Mouse (Mus musculus) adipocyte (in vitro differentiated cells): ENCODE results near the gene Notch2.

Source experiments
- DNase-seq: peaks from one replicate; pipeline ENCODE4 v3.0.0-alpha.2; 2016; ENCODE audit warnings: low spot score

Gene Notch2

DNA sequence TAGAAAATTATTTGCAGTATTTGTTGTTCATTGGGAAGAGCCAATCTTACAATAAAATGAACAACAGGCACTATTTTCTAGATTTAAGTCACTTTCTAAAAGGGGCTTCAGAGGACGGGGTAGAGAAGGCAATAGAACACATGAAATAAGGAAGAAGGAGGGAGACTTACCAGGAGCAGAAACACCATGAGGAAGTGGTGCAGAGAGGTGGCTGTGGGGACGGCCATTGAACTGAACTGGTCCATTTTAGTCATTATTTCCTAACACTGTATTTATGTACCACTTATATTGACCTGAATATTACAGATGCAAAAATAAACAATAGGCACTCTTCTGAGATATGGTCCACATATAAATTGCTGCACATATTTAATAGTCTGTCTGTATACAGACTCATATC is 143.7 kb downstream of the Notch2 start:
- DNase-seq: no peak

DNA sequence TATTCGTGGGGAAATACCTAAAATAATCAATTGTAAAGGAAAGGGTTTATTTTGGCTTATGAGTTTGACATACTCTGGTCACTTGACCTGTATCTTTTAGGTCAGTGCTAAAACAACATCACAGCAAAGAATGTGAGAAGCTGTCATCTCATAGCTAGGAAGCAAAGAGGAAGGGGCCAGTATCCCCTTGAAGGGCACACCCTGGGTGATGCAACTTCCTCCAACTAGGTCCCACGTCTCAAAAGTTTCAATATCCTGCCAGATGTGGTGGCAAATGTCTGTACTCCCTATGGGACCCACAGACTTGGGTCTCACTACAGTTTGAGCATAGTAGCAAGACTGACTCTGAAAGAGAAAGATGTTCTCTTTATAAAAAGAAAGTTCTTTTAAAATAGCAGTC is 144.3 kb downstream of the Notch2 start:
- DNase-seq: no peak

DNA sequence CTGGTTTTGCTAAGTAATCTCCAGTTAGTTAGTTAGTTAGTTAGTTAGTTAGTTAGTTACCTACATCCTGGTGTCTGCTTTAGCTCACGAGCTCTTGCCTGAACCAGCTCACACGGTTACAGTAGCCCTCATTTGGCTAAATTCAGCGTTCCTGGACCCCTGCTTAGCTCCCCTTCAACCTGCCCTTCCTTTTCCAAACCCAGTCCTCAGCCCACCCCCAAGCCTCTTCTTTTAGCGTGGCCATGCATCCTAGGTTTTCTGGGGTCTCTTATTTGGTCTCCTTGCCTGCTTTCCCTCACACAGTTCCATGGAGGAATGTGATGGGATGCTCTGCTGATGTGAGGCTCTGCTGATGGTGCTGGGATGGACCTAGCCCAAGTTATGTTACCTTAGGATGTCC is 145.3 kb downstream of the Notch2 start:
- DNase-seq: no peak

DNA sequence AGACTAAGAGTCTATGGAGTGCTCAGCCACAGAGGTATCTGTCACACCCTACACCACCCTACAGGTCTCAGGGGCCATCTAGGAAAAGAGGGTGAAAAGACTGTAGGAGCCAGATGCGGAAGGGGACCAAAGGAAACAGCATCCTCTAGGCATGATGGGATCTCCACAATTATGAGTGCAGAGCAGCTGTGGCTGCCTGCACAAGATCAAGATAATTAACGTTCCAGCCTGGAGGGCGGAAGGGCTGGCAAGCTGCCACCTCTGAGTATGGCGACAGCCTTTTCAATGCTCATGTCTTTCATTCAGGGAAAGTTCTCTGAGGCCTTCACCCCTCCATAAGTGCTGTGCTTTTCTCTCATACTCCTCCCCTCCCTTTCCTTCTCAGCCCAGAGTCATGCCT is 146.0 kb downstream of the Notch2 start:
- DNase-seq: no peak

DNA sequence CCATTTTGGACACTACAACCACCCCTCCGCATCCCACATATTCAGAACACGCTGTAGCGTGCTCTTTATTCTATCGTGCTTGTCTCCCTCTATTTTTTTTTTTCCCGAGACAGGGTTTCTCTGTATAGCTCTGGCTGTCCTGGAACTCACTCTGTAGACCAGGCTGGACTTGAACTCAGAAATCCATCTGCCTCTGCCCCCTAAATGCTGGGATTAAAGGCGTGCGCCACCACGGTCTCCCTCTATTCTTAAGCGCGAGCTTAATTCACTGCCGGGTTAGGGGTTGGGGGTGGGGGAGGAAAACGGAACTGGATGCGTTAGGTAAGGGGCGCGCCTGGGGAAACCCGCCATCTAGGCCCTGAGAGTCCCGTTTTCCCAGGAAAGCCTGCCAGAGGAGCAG is 147.0 kb downstream of the Notch2 start, which contains the start of gene Adam30:
Adam30 (plus strand) TSS at position 301 of the 400 bp plus-strand sequence.
- no peak for DNase-seq

DNA sequence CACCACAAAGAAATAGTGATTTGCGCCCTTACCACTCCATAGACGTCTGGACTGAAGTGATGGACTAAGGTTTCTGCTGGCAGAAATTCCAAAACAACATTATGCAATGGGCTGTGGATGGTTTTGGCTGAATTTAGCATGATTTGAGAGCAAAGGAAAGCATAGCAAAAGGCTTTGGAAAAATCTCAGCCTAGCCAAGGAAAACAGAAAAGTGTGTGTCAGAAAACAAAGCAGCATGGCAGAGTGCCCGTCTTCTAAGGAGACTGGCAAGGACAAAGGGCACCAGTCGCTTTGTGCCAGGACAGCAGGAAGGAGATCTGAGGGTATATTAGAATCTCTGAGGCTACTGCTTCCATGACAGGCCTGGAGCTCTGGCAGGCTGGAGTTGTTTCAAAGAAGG is 165.0 kb downstream of the Notch2 start:
- DNase-seq: peak; percentile 99

DNA sequence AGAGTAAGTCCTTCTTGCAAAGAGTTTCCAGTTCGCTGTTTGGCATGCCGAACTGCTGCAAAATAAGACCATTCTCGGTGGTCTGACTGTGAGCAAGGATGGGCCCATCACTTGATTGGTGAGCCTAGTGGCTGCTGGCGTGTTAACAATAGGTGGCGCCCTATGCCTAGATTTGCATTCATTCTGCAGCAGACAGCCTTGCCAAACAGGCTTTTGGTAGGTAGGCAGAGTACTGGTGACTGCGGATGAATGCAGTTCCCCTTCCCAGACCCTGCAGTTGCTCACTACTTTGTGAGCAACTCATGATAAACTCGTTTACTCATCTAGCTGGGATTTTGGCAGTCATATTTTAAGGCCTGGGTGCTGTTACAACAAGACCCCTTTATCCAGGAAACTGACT is 167.5 kb downstream of the Notch2 start:
- peak; percentile 48 for DNase-seq

DNA sequence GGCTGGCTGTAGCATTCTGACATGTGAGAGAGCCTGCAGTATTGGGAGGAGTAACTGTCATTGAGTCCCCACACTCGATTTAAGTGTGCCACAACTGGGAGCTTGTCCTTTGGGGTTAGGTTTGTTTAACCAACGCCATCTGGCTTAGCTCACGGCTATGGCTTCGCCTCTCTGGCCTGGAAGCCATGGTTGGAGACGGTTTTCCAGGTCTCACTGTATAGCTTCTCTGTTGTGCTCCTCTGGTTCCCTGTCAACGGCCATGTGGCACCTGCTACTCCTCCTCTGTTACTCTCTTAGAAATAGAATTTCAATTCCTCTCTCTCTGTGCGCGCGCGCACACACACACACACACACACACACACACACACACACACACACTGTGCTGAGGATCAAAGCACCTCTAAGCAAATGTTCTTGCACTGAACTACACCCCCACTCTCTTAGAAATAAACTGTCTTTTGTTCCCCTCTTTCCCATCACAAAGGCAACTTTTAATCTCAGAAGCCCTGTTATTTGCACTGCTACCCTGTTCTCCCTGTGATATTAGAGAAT is 171.9 kb downstream of the Notch2 start:
- DNase-seq: no peak

DNA sequence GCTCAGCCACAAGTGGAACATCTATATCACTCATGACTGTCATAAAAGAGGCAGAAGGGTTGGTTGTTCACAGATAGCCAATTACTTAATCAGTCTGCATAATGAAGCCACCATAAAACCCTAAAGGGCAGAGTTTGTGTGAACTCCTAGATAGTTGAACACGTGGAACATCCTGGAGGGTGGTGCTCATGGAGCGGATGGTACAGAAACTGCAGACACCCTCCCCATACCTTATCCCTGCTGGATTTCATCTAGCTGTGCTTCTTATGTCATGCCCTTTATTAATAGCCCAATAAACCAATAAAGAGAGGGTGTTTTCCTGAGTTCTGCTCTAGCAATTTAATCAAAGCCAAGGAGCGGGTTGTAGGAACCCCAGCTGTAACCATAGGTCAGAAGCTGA is 174.4 kb downstream of the Notch2 start:
- DNase-seq: no peak

DNA sequence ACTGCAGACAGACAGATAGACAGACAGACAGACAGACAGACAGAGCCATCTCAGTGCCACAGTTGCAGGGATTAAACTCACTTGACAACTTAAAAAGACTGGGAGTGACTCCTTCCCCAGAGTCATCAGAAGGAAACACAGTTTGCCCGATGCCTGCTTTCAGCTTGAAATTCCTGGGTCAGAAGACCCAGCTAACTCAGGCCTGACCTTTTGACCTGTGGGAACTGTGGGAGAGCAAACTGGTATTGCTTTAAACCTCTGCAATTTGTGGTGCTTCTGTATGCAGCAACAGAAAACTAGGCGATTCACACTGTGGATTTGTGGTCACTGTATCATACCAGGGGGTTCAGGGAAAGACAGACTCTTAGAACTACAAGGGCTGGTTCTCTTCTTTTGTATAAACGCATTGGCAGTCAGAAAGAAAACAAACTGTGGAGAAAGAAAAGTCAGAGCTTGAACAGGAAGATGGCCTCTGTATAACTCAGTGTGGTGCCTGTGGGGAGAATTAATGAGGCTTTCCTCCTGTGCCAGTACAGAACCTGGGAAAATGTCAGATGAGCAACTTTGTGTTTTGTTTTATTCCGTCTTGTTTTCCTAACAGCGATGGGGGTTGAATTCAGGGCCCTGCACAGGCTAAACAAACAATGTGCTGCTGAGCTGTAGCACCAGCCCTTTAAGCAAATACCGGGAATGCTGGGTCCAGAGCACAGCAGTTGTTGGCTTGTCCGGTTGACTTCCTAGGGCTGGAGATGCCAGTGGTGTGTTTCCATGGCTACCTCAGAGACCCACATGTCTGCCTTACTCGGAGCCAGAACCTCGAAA is 184.6 kb downstream of the Notch2 start:
- DNase-seq: no peak

DNA sequence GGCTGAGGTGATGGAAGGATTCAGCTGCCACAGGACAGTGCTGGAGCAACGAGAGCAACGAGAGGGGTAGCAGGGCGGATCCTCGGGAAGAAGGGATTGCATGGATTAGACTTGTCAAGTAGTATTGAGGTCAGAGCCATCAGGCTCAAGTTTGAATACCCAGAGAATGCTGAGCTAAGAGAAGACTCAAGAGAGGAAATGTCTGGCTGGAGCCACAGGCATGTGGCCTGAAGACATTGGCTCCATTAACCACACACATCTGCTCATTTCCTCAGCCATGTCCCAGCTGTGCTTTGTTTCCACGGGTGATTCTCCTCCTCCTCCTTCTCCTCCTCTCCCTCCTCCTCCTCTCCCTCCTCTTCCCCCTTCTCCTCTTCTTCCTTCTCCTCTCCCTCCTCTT is 186.4 kb downstream of the Notch2 start:
- no peak for DNase-seq
